Mouse (Mus musculus): Measurements from ENCODE around the gene 4930513O06Rik.

DNA sequence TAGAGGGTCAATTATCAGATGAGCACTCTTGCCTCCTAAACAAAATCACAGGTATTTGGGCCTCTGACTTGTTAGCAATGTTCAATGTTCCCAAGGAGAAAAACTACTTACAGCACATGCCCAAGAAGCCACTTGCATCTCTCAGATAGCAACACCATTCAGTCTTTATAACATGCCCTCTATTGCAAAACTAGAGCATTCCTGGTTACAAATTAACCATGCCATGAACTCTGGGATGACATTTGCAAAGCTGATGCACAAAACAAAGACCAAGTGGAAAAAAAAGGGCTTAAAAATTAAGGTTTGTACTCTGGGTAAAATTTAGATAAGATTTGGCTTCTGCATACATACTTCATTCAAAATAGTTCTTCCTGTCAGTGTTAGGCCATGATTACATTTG is 966 bp upstream of the 4930513O06Rik start, which contains the start of gene Serpina7:
- TF ChIP-seq CTCF (IDR thresholded peaks at IDR 0.05; ENCODE audit: low read depth) (no peak), EP300 (IDR thresholded peaks at IDR 0.05; ENCODE audit: low read depth) (no peak)

All from liver, embryonic 14.5 days (tissue).